Mouse (Mus musculus) kidney, postnatal 25 days (tissue): ENCODE data around the gene Ykt6.

ENCODE experiments used
- DNase-seq, 2 experiments: peaks; one replicate each; pipeline ENCODE4 v3.0.0; 2021; ENCODE audit warnings: mixed read lengths in 2 of 2

Ykt6 gene

DNA sequence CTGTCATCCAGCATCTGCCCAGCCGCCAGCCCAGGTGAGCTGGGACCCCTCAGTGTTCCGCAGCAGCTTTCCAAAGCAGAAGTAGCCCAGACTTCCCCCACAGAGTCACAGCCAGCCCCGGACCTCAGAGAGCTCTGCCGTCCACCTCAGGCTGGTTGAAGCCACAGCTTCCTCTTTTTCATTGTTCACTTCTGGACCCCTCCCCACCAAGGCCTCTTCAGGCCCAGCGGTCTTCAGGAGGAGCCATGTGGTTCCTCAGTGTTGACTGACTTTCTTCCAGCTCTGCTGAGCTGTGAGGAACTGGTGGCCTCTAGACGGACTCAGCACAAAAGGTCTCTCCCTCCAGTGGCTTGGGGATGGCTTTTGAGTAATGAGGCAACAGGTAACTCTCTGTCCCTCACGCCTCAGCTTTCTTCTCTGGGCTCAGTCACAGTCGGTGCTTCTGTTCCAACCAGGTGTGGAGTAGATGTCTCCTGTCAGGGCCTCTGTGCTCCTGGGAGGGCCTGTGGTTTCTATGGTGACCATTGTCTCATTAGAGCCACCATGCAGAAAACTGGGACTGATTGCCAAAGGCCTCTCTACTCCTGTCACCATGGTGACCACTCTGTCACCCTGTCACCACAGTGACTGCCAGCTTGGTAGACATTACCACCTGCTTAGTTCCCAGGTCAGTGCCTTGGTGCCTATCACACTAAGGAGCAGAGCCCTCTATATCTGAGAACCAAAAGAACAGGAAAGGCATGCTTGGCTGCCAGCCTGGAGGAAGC, 5.7 kb upstream of the Ykt6 start, which contains the start of gene Gck:
Gene Gck (minus strand): TSS at position 496 of the 767 bp plus-strand sequence.
- no peak for DNase-seq

DNA sequence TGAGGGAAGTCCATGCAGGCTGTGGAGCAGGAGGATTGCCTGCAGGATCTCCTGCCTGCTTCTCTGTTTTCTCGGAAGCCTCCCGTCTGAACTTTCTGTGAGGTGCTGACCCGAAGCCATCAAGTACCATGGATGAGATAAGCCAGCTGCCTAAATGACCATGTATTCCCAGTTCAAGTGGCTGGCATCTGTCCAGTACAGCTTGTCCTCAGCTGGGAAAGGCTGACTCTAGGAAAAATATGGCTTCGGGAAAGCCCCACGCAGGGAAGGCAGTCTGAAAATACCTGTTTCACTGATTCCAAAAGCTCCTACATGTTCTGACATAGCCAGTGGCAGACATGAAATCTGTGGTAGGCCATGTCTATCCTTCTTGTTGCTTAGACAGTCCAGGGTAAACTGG, 3.0 kb upstream of the Ykt6 start:
- DNase-seq = peak; percentile 76 to 78

- DNase-seq = peak in 1 of 2 experiments; percentile 63
Measured at GRCm38 (mm10) chr11:5953130-5953765, 2.2 kb upstream of the Ykt6 start.

DNA sequence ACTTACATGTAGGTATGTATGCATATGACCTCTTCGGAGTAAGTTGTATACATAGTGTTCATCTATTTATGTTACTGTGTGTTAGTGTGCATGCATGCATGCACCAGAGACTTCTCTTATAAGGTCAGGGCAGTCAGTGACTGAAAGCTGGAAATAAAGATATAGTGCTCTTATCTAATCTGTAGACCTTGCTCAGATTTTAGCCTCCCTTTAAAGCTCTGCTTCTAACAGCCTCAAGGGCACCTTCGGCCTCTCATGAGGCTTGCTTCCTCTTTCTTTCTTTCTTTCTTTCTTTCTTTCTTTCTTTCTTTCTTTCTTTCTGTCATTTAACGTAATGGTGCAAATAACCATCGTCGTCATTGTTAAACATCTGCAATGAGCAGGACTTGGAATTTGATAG, 1.1 kb upstream of the Ykt6 start:
- DNase-seq = no peak

DNA sequence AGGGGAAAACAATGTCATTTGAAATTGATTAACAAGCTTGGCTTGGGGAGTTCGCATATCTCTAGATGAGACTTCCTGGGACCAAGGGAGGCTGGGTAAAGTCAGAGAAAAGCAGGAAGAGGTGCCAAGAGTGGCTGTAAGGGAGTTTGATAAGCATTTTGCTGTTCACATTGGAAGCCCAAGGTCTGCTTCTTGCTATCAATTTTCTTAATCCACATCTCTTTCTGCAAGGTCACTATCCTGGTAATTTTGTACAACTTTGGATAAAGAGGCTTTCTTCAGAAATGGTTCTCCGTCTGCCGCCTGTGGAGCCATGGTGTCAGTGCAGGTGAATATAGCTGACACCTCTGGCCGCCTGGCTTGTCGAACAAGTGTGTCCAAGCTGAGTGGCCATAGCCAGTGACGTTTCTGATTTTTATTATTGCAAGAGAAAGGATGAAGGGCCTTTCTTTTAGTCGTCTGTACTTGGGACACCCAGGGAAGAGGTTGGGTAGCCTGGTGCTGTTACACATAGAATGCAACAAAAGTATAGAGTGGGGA, 458 bp upstream of the Ykt6 start:
- DNase-seq = peak; percentile 59 to 73

- DNase-seq = no peak
Measured at GRCm38 (mm10) chr11:5960051-5960450, 4.6 kb downstream of the Ykt6 start.

- DNase-seq = no peak
Measured at GRCm38 (mm10) chr11:5965865-5966264, 10.4 kb downstream of the Ykt6 start.

GRCm38 (mm10) chr11:5966751-5967150, 11.3 kb downstream of the Ykt6 start:
- no peak for DNase-seq

DNA sequence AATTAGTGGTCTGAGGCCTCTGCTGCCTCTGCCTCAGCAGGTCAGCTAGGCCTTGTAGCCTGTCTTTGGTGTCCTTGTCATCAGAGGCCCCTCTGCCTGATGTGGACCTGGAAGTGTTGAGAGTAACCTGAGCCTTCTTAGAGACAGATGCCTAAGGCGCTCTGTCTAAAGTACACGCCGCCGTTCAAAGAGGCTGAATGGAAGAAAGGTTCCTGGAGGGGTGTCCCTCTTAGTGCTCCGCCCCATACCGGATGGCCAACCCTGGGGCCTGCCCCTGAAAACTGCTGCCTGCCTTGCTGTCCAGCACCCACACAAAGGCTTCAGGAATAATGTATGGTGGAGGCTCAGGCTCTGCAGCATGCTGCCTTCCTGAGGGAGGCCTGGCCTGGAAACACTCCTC, 12.7 kb downstream of the Ykt6 start:
- no peak for DNase-seq

DNA sequence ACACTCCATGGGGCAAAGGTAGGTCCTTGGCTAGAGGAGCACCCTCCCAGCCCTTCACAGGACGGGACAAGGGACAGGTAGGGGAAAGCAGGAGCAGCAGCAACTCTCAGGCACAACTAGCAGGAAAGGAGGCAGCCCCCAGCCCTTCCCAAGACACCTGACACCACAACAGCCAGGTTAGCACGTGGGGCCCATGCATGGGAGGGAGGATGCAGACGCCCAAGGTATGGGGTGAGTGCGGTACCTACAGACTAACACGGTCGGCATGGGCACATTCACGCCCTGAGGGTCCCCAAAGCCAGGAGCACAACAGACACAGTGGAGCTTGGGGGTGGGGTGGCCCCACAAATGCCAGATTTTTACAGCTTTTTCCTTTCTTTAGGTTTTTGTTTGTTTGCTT, 15.7 kb downstream of the Ykt6 start:
- no peak for DNase-seq

GRCm38 (mm10) chr11:5973151-5973550, 17.7 kb downstream of the Ykt6 start:
- DNase-seq = no peak

GRCm38 (mm10) chr11:5974053-5974452, 18.6 kb downstream of the Ykt6 start:
- no peak for DNase-seq

GRCm38 (mm10) chr11:5975068-5975467, 19.6 kb downstream of the Ykt6 start:
- DNase-seq = no peak

DNA sequence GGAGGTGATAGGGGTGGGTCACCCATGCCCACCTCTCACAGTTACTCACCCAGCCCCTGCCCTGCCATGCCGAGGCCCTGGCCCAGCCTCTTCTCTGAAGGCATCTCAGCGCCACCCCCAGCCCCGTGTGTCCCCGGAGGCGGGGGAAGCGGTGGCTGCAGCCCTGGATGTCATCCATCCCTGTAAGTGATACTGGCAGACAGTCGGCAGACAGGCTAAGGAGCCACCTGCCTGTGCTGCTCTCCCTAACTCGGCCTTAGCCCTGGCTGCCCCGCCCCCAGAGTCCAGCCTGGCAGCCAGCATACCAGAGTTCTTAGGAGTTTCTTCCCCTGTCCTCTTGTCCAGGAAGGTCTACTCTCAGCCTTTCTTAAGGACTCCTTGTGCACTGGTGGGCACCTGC, 20.6 kb downstream of the Ykt6 start:
- no peak for DNase-seq

DNA sequence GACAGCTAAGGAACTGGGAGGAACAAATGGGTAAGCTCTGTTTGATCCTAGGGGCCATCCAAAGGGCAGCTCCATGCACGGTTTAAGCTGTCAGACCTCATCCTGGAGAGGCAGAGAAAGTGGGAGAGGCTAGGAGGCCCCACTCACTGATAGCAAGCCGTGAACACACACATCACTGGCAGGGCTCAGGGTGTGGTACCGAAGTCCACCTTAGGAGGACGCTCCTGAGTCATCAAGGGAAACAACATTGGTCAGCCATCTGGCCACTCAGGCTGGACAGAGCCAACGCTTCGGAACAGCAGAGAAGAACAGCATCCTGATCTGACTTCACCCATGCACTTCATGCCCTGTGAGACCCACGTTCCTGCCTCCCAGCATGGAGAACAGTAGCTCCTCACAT, 23.6 kb downstream of the Ykt6 start:
- no peak for DNase-seq

- DNase-seq = no peak
Measured at GRCm38 (mm10) chr11:5980108-5980507, 24.6 kb downstream of the Ykt6 start.

DNA sequence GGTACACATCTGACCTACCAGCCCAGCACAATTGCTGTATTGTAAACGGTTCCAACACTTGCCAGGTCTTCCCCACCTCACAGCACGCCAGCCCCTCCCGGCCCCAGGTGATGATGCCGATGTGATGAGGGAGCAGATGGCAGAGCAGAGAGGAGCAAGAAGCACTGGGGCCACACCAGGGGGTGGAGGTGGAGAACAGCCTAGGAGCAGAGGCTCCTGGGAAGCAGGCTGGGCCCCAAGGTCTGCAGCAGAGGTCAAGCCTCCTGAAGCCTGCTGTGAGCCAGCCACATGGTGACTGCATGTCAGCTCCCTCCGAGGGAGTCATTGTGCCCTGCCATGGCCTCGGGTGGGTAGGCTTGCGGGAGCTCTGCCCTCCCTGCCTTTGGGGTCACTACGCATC, 25.1 kb downstream of the Ykt6 start:
- DNase-seq = no peak

GRCm38 (mm10) chr11:5981323-5981722, 25.8 kb downstream of the Ykt6 start:
- no peak for DNase-seq

DNA sequence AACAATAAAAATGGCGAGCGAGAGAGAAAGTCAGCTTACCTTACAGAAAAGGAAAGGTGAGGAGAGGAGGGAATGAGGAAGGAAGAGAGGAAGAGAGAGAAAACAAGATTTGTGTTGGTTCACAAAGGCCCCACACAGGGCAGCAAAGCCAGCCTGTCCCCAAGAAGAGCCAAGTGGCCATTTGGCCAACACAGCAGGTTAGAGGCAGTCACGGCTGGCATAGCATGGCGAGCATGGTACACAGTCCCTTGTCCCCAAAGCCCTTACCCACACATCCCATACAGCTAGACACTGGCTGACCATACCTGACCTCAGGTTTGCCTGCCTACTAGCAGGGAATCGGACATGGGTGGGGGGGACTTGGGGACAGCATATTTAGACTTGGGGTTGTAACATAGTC, 28.1 kb downstream of the Ykt6 start:
- no peak for DNase-seq

DNA sequence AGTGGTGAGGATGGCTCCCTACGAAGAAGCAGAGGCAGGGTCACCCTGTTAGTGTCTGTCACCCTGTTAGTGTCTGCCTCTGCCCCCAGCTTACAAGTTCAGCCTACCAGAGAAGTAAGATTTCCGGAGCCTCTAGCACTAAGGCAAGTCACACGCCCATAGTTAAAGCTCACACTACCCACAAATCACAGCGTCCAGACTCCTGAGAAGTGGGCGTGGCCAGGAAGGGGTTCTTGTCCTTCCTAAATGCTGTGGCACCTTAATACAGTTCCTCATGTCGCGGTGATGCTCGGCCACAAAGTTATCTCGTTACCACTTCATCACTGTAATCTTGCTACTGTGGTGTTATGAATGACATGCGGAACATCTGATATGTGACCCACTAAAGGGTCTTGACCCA, 32.6 kb downstream of the Ykt6 start:
- no peak for DNase-seq

- no peak for DNase-seq
Measured at GRCm38 (mm10) chr11:5989954-5990593, 34.6 kb downstream of the Ykt6 start.

- peak; percentile 55 to 68 for DNase-seq
Measured at GRCm38 (mm10) chr11:5990910-5991309, 35.4 kb downstream of the Ykt6 start.

- DNase-seq = no peak
Measured at GRCm38 (mm10) chr11:5994212-5994611, 38.7 kb downstream of the Ykt6 start.

DNA sequence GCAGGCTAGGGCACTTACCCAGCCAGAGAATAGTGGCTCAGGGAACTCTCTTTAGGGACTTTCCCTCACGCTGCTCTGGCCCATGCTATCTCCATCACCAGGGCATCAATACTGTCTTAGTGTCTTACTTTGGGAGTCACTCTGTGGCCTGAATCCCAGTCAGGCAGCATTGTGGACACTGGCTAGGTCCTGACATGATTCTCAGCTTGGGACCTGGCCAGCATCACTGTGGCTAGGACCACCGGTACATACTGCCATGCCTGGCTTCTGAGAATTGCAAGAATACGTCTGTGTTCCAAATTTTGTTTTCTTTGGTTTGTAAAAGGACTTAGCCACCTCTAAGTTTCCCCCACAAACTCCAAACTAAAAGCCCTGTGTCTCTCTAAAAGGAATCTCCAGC, 39.4 kb downstream of the Ykt6 start:
- no peak for DNase-seq
